ENCODE assay signal across 24 mouse cellular contexts in the genomic region with DNA sequence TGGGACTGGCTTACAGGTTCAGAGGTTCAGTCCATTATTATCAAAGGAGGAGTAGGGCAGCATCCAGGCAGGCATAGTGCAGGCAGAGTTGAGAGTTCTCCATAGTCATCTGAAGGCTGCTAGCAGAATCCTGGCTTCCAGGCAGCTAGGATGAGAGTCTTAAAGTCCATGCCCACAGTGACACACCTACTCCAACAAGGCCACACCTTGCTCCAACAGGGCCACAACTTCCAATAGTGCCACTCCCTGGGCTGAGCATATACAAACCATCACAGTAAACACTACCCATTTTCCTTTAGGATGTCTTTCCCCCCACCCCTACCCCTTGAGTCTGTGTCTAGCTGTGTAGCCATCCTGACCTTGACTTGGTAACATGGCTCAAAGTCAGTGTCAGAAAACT.
DNase-seq lines count a peak whose midpoint lies in the region; ATAC-seq and TF ChIP-seq lines count a peak whose summit lies in the region.
"Had no signal": no experiment of that assay in that cellular context is flagged by ENCODE, and none has a peak within 500 bp of the region (broad histone marks: within the 10 kb centered on the region; RNA-seq: fewer than 3 reads in every experiment).

No protein-coding gene starts in this region.

- no peak for ATAC-seq in heart, embryonic 12.5 days (ENCODE audit: insufficient number of reproducible peaks, low FRiP score)
- peak; percentile 75 for ATAC-seq in intestine, embryonic 15.5 days
- peak; percentile 75 for ATAC-seq in intestine, postnatal 0 days
- ATAC-seq in midbrain, embryonic 11.5 days (ENCODE audit: low FRiP score), result no peak
- ATAC-seq in hindbrain, embryonic 14.5 days (ENCODE audit: low FRiP score), result no peak
- ATAC-seq: activated CD4-positive, CD25-positive, alpha-beta regulatory T cell, adult 4 months; CD4-positive, CD25-positive, alpha-beta regulatory T cell, adult 4 months; forebrain, embryonic 13.5 days; forebrain, embryonic 15.5 days; Patski had no signal

- DNase-seq in heart, embryonic 10.5 days (ENCODE audit: low spot score), result peak; percentile 38
- DNase-seq in midbrain, embryonic 11.5 days (ENCODE audit: low spot score, missing footprints), result no peak
- DNase-seq in hindbrain, embryonic 14.5 days (ENCODE audit: low spot score), result no peak
- DNase-seq: adrenal gland, adult 8-10 months; adrenal gland, postnatal 14 days; adrenal gland, postnatal 36 days; B cell, adult 2 months; cerebellum, adult 11-12 months; cerebellum, adult 2 months; cerebellum, adult 9-10 months; cerebellum, postnatal 10 days; cerebellum, postnatal 25 days had no signal

- H3K36me3 ChIP-seq in heart, embryonic 10.5 days, result no peaks in the 10 kb centered on the region
- H3K36me3 ChIP-seq in heart, embryonic 12.5 days, result no peaks in the 10 kb centered on the region
- no peaks in the 10 kb centered on the region for H3K36me3 ChIP-seq in intestine, embryonic 15.5 days
- no peaks in the 10 kb centered on the region for H3K36me3 ChIP-seq in intestine, postnatal 0 days (ENCODE audit: control insufficient read depth, insufficient read depth)
- no peaks in the 10 kb centered on the region for H3K36me3 ChIP-seq in midbrain, embryonic 11.5 days (ENCODE audit: control insufficient read depth, insufficient read depth, low read length)
- H3K36me3 ChIP-seq in hindbrain, embryonic 14.5 days (replicated peaks; ENCODE audit: control insufficient read depth, insufficient read depth), result no peaks in the 10 kb centered on the region
- H3K36me3 ChIP-seq: embryonic facial prominence, embryonic 10.5 days; embryonic facial prominence, embryonic 12.5 days; forebrain, embryonic 15.5 days; G1E had no signal

- no peak overlapping the region for H3K27ac ChIP-seq in heart, embryonic 10.5 days
- no peak overlapping the region for H3K27ac ChIP-seq in heart, embryonic 12.5 days (ENCODE audit: poor library complexity, severe bottlenecking)
- no peak overlapping the region for H3K27ac ChIP-seq in intestine, embryonic 15.5 days
- no peak overlapping the region for H3K27ac ChIP-seq in intestine, postnatal 0 days (ENCODE audit: low read depth, low read length)
- no peak overlapping the region for H3K27ac ChIP-seq in midbrain, embryonic 11.5 days (ENCODE audit: low read depth, low read length)
- H3K27ac ChIP-seq in hindbrain, embryonic 14.5 days, result no peak overlapping the region
- H3K27ac ChIP-seq: embryonic facial prominence, embryonic 10.5 days; embryonic facial prominence, embryonic 12.5 days; forebrain, embryonic 13.5 days; forebrain, embryonic 15.5 days had no signal

- no peak overlapping the region for H3K4me2 ChIP-seq in heart, embryonic 12.5 days
- no peak overlapping the region for H3K4me2 ChIP-seq in intestine, embryonic 15.5 days (replicated peaks)
- H3K4me2 ChIP-seq in intestine, postnatal 0 days (replicated peaks; ENCODE audit: low read depth), result no peak overlapping the region
- no peak overlapping the region for H3K4me2 ChIP-seq in midbrain, embryonic 11.5 days
- H3K4me2 ChIP-seq in hindbrain, embryonic 14.5 days (replicated peaks), result no peak overlapping the region
- H3K4me2 ChIP-seq: embryonic facial prominence, embryonic 12.5 days; forebrain, embryonic 13.5 days; forebrain, embryonic 15.5 days had no signal

- H3K4me3 ChIP-seq in heart, embryonic 10.5 days, result no peak overlapping the region
- no peak overlapping the region for H3K4me3 ChIP-seq in heart, embryonic 12.5 days
- H3K4me3 ChIP-seq in intestine, embryonic 15.5 days (replicated peaks), result no peak overlapping the region
- no peak overlapping the region for H3K4me3 ChIP-seq in intestine, postnatal 0 days (ENCODE audit: low read depth, low read length)
- H3K4me3 ChIP-seq in midbrain, embryonic 11.5 days (ENCODE audit: low read depth, low read length), result no peak overlapping the region
- H3K4me3 ChIP-seq in hindbrain, embryonic 14.5 days (replicated peaks; ENCODE audit: low read length), result no peak overlapping the region
- H3K4me3 ChIP-seq: embryonic facial prominence, embryonic 10.5 days; embryonic facial prominence, embryonic 12.5 days; forebrain, embryonic 13.5 days; forebrain, embryonic 15.5 days had no signal

- no peak for TF ChIP-seq CTCF in intestine, postnatal 0 days (IDR thresholded peaks at IDR 0.05; ENCODE audit: low read depth)

- H3K4me1 ChIP-seq in heart, embryonic 10.5 days, result peaks cover 1% of the 10 kb centered on the region; the same call in 1 of the 2 replicates
- 0 out of 2 replicates have a peak, but pooled peaks cover 2% of the 10 kb centered on the region for H3K4me1 ChIP-seq in heart, embryonic 12.5 days (replicated peaks)
- no peaks in the 10 kb centered on the region for H3K4me1 ChIP-seq in intestine, embryonic 15.5 days (replicated peaks)
- no peaks in the 10 kb centered on the region for H3K4me1 ChIP-seq in intestine, postnatal 0 days (replicated peaks; ENCODE audit: control insufficient read depth, insufficient read depth, low read length)
- H3K4me1 ChIP-seq in midbrain, embryonic 11.5 days (ENCODE audit: control insufficient read depth, insufficient read depth, low read length), result no peaks in the 10 kb centered on the region
- H3K4me1 ChIP-seq in hindbrain, embryonic 14.5 days (replicated peaks; ENCODE audit: control insufficient read depth, insufficient read depth, low read length), result no peaks in the 10 kb centered on the region
- H3K4me1 ChIP-seq: embryonic facial prominence, embryonic 10.5 days; embryonic facial prominence, embryonic 12.5 days; forebrain, embryonic 13.5 days had no signal

- no peaks in the 10 kb centered on the region for H3K9me3 ChIP-seq in heart, embryonic 10.5 days
- H3K9me3 ChIP-seq in heart, embryonic 12.5 days (replicated peaks), result no peaks in the 10 kb centered on the region
- H3K9me3 ChIP-seq in intestine, embryonic 15.5 days, result no peaks in the 10 kb centered on the region
- no peaks in the 10 kb centered on the region for H3K9me3 ChIP-seq in intestine, postnatal 0 days (ENCODE audit: control insufficient read depth)
- H3K9me3 ChIP-seq in midbrain, embryonic 11.5 days (ENCODE audit: control insufficient read depth, low read length), result no peaks in the 10 kb centered on the region
- no peaks in the 10 kb centered on the region for H3K9me3 ChIP-seq in hindbrain, embryonic 14.5 days (ENCODE audit: control insufficient read depth, low read length)
- H3K9me3 ChIP-seq: embryonic facial prominence, embryonic 10.5 days; embryonic facial prominence, embryonic 12.5 days; forebrain, embryonic 15.5 days; G1E had no signal

- H3K27me3 ChIP-seq in heart, embryonic 10.5 days (ENCODE audit: insufficient read depth, poor library complexity, severe bottlenecking), result no peaks in the 10 kb centered on the region
- no peaks in the 10 kb centered on the region for H3K27me3 ChIP-seq in heart, embryonic 12.5 days (replicated peaks)
- no peaks in the 10 kb centered on the region for H3K27me3 ChIP-seq in intestine, embryonic 15.5 days (replicated peaks)
- H3K27me3 ChIP-seq in intestine, postnatal 0 days (replicated peaks; ENCODE audit: control insufficient read depth, insufficient read depth, low read length), result no peaks in the 10 kb centered on the region
- no peaks in the 10 kb centered on the region for H3K27me3 ChIP-seq in midbrain, embryonic 11.5 days (ENCODE audit: control insufficient read depth, insufficient read depth, low read length)
- no peaks in the 10 kb centered on the region for H3K27me3 ChIP-seq in hindbrain, embryonic 14.5 days (ENCODE audit: control insufficient read depth, insufficient read depth, low read length)
- H3K27me3 ChIP-seq: CH12.LX; embryonic facial prominence, embryonic 12.5 days; forebrain, embryonic 13.5 days; forebrain, embryonic 15.5 days; Patski had no signal

- no peak overlapping the region for H3K9ac ChIP-seq in heart, embryonic 12.5 days
- H3K9ac ChIP-seq in intestine, embryonic 15.5 days, result no peak overlapping the region
- no peak overlapping the region for H3K9ac ChIP-seq in intestine, postnatal 0 days (ENCODE audit: low read depth, low read length)
- H3K9ac ChIP-seq in midbrain, embryonic 11.5 days (ENCODE audit: low read length), result no peak overlapping the region
- no peak overlapping the region for H3K9ac ChIP-seq in hindbrain, embryonic 14.5 days
- H3K9ac ChIP-seq: embryonic facial prominence, embryonic 12.5 days; forebrain, embryonic 13.5 days; forebrain, embryonic 15.5 days had no signal

Comparison
In these comparisons a context has a peak if more than half of its experiments do, and no peak if none do; other contexts are left out.
1. ATAC-seq: peak in intestine, embryonic 15.5 days (single experiment) and intestine, postnatal 0 days (single experiment); none in heart, embryonic 12.5 days (single experiment), midbrain, embryonic 11.5 days (single experiment) and hindbrain, embryonic 14.5 days (single experiment).